Mouse (Mus musculus): ENCODE results near the gene Ly6g6f. TPM values are rescaled to one million over a fixed set of nuclear protein-coding genes. Genes with fewer than 3 reads are reported as not detected.

The Ly6g6f gene
- total and polyA plus RNA-seq, 2 experiments, result 0.07 TPM; not detected in 1

- no peak for TF ChIP-seq POLR2A (IDR thresholded peaks at IDR 0.05; ENCODE audit: extremely low read depth, insufficient read depth, low read length)
- TF ChIP-seq CTCF (IDR thresholded peaks at IDR 0.05; ENCODE audit: low read depth, low read length), result no peak
- H3K4me3 ChIP-seq (ENCODE audit: insufficient read depth, low read depth, low read length), result no peak within 1 kb of the TSS
- no peaks in the 10 kb centered on the region for H3K79me2 ChIP-seq (ENCODE audit: control insufficient read depth, insufficient read depth, low read length)
- no peaks in the 10 kb centered on the region for H3K36me3 ChIP-seq (ENCODE audit: control insufficient read depth, insufficient read depth, low read length)
- no peak within 1 kb of the TSS for H3K9ac ChIP-seq (ENCODE audit: low read depth, low read length)
- H3K27me3 ChIP-seq (ENCODE audit: control insufficient read depth, insufficient read depth, low read length), result no peaks in the 10 kb centered on the region
- H3K27ac ChIP-seq (replicated peaks; ENCODE audit: insufficient read depth, low read depth, low read length), result no peak within 1 kb of the TSS
- 88% methylated on average over 6 of the region's 6 CpGs for WGBS
- DNase-seq (ENCODE audit: extremely low read depth, low read depth, low spot score), result no peak
- H3K4me1 ChIP-seq (ENCODE audit: control insufficient read depth, insufficient read depth, low read length), result peaks cover 4% of the 10 kb centered on the region; the same call in 1 of the 2 replicates
Observed at GRCm38 (mm10) chr17:35108097-35108496, 22.7 kb upstream of the Ly6g6f start, which contains the start of gene Ly6g5c. Gene Ly6g5c (plus strand): TSS chr17:35108279.

- no peak overlapping the region for H3K27ac ChIP-seq (replicated peaks; ENCODE audit: insufficient read depth, low read depth, low read length)
- H3K27me3 ChIP-seq (ENCODE audit: control insufficient read depth, insufficient read depth, low read length), result no peaks in the 10 kb centered on the region
- WGBS, result 80% methylated on average over 3 of the region's 3 CpGs
- H3K79me2 ChIP-seq (ENCODE audit: control insufficient read depth, insufficient read depth, low read length), result no peaks in the 10 kb centered on the region
- peaks cover 7% of the 10 kb centered on the region; the same call in 1 of the 2 replicates for H3K4me1 ChIP-seq (ENCODE audit: control insufficient read depth, insufficient read depth, low read length)
- DNase-seq (ENCODE audit: extremely low read depth, low read depth, low spot score), result no peak
- no peak overlapping the region for H3K9ac ChIP-seq (ENCODE audit: low read depth, low read length)
- H3K36me3 ChIP-seq (ENCODE audit: control insufficient read depth, insufficient read depth, low read length), result peaks cover 5% of the 10 kb centered on the region; the same call in 1 of the 2 replicates
- TF ChIP-seq CTCF (IDR thresholded peaks at IDR 0.05; ENCODE audit: low read depth, low read length) (no peak), POLR2A (IDR thresholded peaks at IDR 0.05; ENCODE audit: extremely low read depth, insufficient read depth, low read length) (no peak)
- H3K4me3 ChIP-seq (ENCODE audit: insufficient read depth, low read depth, low read length), result no peak overlapping the region
Observed at GRCm38 (mm10) chr17:35106522-35106921, 21.1 kb upstream of the Ly6g6f start.

- no peaks in the 10 kb centered on the region for H3K79me2 ChIP-seq (ENCODE audit: control insufficient read depth, insufficient read depth, low read length)
- no peak overlapping the region for H3K9ac ChIP-seq (ENCODE audit: low read depth, low read length)
- WGBS, result 43% methylated on average over 13 of the region's 13 CpGs
- peaks cover 8% of the 10 kb centered on the region for H3K36me3 ChIP-seq (ENCODE audit: control insufficient read depth, insufficient read depth, low read length)
- no peaks in the 10 kb centered on the region for H3K27me3 ChIP-seq (ENCODE audit: control insufficient read depth, insufficient read depth, low read length)
- TF ChIP-seq CTCF (IDR thresholded peaks at IDR 0.05; ENCODE audit: low read depth, low read length) (peak; percentile 64), POLR2A (IDR thresholded peaks at IDR 0.05; ENCODE audit: extremely low read depth, insufficient read depth, low read length) (no peak)
- H3K4me3 ChIP-seq (ENCODE audit: insufficient read depth, low read depth, low read length), result no peak overlapping the region
- H3K4me1 ChIP-seq (ENCODE audit: control insufficient read depth, insufficient read depth, low read length), result peaks cover 7% of the 10 kb centered on the region; the same call in 1 of the 2 replicates
- DNase-seq (ENCODE audit: extremely low read depth, low read depth, low spot score), result no peak
- no peak overlapping the region for H3K27ac ChIP-seq (replicated peaks; ENCODE audit: insufficient read depth, low read depth, low read length)
Observed at GRCm38 (mm10) chr17:35105740-35106389, 20.5 kb upstream of the Ly6g6f start.

- Histone ChIP-seq H3K79me2 (ENCODE audit: control insufficient read depth, insufficient read depth, low read length) (no peaks in the 10 kb centered on the region), H3K27me3 (ENCODE audit: control insufficient read depth, insufficient read depth, low read length) (no peaks in the 10 kb centered on the region), H3K9ac (ENCODE audit: low read depth, low read length) (no peak overlapping the region), H3K4me3 (ENCODE audit: insufficient read depth, low read depth, low read length) (no peak overlapping the region), H3K36me3 (ENCODE audit: control insufficient read depth, insufficient read depth, low read length) (peaks cover 8% of the 10 kb centered on the region), H3K27ac (replicated peaks; ENCODE audit: insufficient read depth, low read depth, low read length) (no peak overlapping the region), H3K4me1 (ENCODE audit: control insufficient read depth, insufficient read depth, low read length) (peaks cover 7% of the 10 kb centered on the region; the same call in 1 of the 2 replicates)
- no peak for TF ChIP-seq CTCF (IDR thresholded peaks at IDR 0.05; ENCODE audit: low read depth, low read length)
- TF ChIP-seq POLR2A (IDR thresholded peaks at IDR 0.05; ENCODE audit: extremely low read depth, insufficient read depth, low read length), result no peak
- 84% methylated on average over 6 of the region's 6 CpGs for WGBS
- DNase-seq (ENCODE audit: extremely low read depth, low read depth, low spot score), result no peak
Observed at GRCm38 (mm10) chr17:35104754-35105153, 19.3 kb upstream of the Ly6g6f start.

GRCm38 (mm10) chr17:35104079-35104478, 18.7 kb upstream of the Ly6g6f start:
- 97% methylated on average over 7 of the region's 7 CpGs for WGBS
- no peak overlapping the region for H3K9ac ChIP-seq (ENCODE audit: low read depth, low read length)
- no peak overlapping the region for H3K4me3 ChIP-seq (ENCODE audit: insufficient read depth, low read depth, low read length)
- DNase-seq (ENCODE audit: extremely low read depth, low read depth, low spot score), result no peak
- no peaks in the 10 kb centered on the region for H3K79me2 ChIP-seq (ENCODE audit: control insufficient read depth, insufficient read depth, low read length)
- no peak overlapping the region for H3K27ac ChIP-seq (replicated peaks; ENCODE audit: insufficient read depth, low read depth, low read length)
- peaks cover 8% of the 10 kb centered on the region for H3K36me3 ChIP-seq (ENCODE audit: control insufficient read depth, insufficient read depth, low read length)
- peaks cover 7% of the 10 kb centered on the region; the same call in 1 of the 2 replicates for H3K4me1 ChIP-seq (ENCODE audit: control insufficient read depth, insufficient read depth, low read length)
- H3K27me3 ChIP-seq (ENCODE audit: control insufficient read depth, insufficient read depth, low read length), result no peaks in the 10 kb centered on the region
- TF ChIP-seq POLR2A (IDR thresholded peaks at IDR 0.05; ENCODE audit: extremely low read depth, insufficient read depth, low read length), result no peak

- Histone ChIP-seq H3K9ac (ENCODE audit: low read depth, low read length) (no peak overlapping the region), H3K36me3 (ENCODE audit: control insufficient read depth, insufficient read depth, low read length) (peaks cover 8% of the 10 kb centered on the region), H3K4me1 (ENCODE audit: control insufficient read depth, insufficient read depth, low read length) (peaks cover 7% of the 10 kb centered on the region; the same call in 1 of the 2 replicates), H3K4me3 (ENCODE audit: insufficient read depth, low read depth, low read length) (no peak overlapping the region), H3K79me2 (ENCODE audit: control insufficient read depth, insufficient read depth, low read length) (no peaks in the 10 kb centered on the region), H3K27me3 (ENCODE audit: control insufficient read depth, insufficient read depth, low read length) (no peaks in the 10 kb centered on the region), H3K27ac (replicated peaks; ENCODE audit: insufficient read depth, low read depth, low read length) (no peak overlapping the region)
- 17% methylated on average over 6 of the region's 6 CpGs for WGBS
- DNase-seq (ENCODE audit: extremely low read depth, low read depth, low spot score), result peak; percentile 72
- no peak for TF ChIP-seq CTCF (IDR thresholded peaks at IDR 0.05; ENCODE audit: low read depth, low read length)
- TF ChIP-seq POLR2A (IDR thresholded peaks at IDR 0.05; ENCODE audit: extremely low read depth, insufficient read depth, low read length), result no peak
Observed at GRCm38 (mm10) chr17:35103221-35103690, 17.8 kb upstream of the Ly6g6f start.

All from liver, adult 2 months (tissue).